Mouse (Mus musculus) layer of hippocampus, postnatal 36 days (tissue): ENCODE data around the gene Baz2b. TPM values are rescaled to one million over a fixed set of nuclear protein-coding genes. Genes with fewer than 3 reads are reported as not detected.
A peak's percentile ranks its signal among the peaks of the same experiment; 100 is the strongest.

Source experiments
- DNase-seq, 2 experiments: peaks; one replicate each; pipeline ENCODE4 v3.0.0; 2022
- total RNA-seq, 2 experiments: library from RNA; stranded (reverse); gene quantifications; 2 replicates each; pipeline ENCODE4 v1.2.3; 2021

Baz2b gene
- total RNA-seq, 2 experiments from 2014 or later = 52.3 to 66.6 TPM

DNA sequence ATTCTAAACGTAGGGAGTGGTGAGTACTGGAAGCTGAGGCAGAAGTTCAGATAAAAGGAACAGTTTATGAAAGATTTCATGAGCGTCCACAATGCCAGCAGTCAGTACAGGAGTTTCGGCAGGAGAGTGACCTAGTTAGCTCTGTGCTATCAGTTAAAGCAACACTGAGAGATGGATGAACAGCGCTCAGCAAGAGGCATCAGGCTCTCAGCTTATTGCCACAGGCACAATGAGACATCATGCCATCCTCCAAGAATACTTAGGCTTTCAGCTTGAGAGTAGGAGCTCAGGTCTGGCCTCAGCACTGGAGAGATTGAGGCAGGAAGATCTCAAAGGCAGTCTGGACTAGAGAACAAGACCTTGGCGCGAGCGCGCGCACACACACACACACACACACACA is 160.3 kb downstream of the Baz2b start:
- no peak for DNase-seq

DNA sequence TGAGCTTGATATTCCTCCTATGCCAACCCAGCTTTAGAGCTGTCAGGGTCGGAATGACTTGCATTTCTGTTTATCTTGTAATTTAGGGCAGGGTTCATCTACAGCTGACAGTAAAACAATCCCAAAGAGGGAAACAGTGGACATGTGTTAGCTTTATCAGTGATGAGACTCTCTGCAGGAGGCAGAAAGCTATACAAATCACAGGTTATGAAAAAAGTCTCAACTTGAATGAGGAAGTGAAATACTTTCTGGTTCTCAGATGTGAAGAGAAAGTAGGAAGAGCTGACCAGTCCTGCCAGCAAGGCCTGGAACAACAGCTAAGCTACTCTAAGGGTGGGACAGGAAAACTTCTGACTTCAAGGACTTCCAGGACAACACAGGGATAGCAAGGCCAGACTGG is 163.6 kb downstream of the Baz2b start:
- no peak for DNase-seq

DNA sequence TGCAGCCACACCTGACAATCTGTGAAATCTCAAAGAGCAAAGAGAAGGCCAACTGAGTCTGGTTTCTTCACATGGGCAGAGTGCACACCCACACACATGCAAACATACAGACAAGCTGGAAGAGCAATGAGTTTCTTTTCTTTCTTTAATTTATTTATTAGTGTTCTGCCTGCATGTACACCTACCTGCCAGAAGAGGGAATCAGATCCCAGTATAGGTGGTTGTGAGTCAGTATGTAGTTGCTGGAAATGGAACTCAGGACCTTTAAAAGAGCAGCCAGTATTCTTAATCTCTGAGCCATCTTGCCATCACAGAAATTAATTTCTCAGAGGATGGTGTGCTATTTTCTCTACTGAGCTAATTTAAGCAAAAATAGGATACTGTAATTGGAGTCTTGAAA is 164.7 kb downstream of the Baz2b start:
- DNase-seq = no peak

DNA sequence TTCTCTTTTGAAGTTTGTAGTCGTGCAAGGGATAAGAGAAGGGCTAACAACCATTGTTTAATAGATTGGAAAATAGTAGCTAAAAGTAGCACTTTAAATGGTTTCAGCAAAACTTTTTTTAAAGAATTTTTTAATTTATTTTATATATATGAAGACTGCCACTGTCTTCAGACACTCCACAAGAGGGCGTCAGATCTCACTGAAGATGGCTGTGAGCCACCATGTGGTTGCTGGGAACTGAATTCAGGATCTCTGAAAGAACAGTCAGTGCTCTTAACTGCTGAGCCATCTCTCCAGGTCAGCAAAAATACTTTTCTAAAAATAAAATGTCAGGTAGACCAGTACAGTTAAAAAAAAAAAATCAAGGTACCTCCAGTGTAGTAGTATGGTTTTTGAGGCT is 165.1 kb downstream of the Baz2b start:
- DNase-seq = no peak

DNA sequence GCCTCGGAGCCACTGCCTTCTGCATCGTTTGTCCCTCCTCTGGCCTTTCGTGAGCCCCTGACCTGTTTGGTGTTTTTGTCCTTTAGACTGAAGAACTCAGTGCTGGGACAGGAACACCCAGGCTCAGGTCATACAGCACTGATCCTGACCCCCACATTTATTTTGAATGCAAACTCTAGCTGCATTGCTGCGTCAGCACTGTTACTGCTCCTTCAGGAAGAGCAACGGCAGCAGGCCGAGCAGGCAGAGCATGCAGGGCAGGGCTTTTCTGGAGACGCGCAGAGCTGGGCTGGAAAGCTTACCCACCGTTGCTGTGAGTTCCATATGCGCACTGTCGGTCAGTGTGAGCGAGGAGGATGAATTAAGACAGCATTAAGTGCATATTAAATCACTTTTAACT is 166.9 kb downstream of the Baz2b start:
- no peak for DNase-seq

DNA sequence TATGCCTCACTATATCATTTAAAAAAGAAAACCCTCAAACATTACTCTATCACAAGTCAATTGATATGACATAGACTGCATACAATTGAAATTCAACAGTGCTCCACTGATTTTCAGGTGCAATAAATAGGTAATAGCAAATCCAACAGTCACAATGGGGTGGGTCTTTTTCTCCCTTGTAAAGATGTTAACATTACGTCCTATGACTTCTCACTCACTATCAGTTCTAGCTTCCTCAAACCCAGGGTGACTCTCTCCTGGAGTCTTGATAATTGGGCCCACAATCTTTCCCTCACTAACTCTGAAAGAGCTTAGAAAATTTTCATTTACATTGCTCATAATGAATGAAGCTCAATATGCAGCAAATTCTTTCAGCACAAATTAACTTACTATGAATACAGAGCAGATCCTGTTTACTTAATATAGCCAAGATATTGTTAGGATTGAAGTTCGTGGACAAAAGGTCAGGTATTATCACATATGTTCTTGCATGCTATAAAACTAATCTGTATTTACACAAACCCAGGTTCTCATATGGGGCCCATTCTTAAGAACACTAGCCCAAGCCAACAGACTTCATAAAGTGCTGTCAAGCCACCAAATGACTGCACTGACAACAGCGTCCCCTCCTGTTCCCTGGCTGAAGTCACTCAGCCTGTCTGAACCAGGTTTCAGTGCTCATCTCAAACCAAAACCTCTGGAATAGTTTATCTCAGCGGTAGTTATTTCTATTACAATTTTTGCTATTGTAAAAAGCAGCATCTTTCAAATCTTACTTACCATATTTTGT is 168.0 kb downstream of the Baz2b start:
- DNase-seq = no peak

DNA sequence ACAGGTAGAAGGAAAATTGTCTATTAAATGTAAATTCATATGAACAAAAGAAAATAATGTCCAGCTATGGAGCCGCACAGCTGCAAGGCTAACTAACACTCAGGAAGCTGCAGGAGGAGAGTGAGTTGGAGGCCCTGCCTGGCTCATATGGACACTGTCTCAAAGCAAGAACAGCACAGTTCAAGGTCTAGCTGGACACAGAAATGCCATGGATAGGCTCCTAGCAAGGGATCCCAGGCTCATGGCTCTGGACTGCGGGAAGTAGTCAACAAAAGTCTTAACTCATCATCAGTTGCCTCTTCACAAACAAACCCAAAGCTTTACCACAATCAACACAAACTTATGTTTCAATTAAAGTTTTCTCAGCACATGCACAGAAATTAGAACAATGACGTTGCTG is 169.5 kb downstream of the Baz2b start:
- DNase-seq = no peak

DNA sequence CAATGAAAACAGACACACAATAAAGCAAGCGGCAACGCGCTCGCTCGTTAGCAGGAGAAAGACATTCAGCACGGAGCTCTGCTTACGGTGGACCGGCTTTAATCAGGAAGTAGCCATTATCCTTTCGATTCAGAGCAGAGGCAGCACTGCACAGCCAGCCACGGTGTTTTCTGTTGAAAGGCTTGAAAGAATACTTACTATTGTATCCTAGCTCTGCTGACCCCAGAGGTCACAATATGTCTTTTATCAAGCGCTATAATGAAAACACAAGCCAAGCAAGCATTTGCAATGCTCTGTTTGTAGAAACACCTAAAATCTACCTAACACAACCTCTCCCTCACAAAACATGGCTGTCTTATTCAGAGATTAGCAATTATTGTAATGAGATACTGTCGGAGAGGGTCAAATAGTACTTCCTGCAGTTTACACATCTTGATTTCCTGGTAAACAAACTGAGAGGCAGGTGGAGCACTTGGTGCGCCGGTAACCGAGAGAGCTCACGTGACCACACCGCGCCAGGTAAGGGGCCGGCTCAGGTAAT is 172.6 kb downstream of the Baz2b start:
- peak; percentile 21 to 30 for DNase-seq

DNA sequence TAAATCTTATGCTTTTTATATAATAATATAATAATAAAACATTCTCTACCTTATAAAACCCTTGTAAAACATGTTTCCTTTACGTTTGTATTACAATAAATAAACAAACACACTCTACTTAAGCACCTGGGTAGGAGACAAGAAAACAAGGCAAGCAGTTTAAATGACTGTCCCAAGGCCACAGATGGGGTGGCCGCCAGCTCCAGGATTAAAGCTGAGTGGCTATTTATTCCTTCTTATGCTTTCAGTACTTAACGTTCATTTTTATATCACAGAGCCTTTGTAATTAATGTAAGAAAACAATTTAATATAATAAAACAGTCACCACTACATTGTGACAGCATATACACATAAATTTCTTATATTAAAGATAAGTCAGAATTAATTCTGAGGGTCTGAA is 173.3 kb downstream of the Baz2b start:
- DNase-seq = no peak

DNA sequence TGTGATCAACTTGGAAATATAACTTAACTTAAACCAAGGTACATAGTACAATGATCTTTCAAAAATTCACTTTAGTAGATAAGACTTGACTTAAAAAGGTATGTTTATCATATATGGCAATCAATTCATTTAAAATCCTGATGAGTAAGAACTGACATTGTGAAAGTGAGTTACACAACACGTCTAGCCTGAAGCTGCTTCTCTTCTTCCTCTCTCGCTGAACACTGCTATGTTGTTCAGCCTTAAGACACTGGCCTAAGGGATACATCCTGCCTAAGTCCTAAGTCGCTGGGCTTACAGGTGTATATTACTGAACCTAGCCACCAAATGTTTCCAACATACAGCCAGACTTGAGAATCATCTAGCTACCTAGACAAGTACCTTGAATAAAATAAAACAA is 178.6 kb downstream of the Baz2b start:
- DNase-seq = no peak

DNA sequence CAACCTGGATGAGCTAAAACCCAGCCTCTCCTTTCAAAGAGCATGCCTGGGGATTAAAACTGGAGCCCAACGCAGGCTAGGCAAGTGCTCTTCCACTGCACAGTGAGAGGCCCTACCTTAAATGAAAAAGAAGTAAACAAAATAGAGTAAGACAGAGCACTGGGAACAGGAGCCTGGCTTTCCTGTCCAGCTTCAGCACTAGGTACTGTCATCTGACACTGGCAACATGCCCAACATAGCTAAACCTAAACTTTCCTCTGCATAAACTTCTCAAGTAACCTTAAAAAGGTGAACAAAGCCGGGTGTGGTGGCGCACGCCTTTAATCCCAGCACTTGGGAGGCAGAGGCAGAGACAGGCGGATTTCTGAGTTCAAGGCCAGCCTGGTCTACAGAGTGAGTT is 180.6 kb downstream of the Baz2b start:
- DNase-seq = no peak

DNA sequence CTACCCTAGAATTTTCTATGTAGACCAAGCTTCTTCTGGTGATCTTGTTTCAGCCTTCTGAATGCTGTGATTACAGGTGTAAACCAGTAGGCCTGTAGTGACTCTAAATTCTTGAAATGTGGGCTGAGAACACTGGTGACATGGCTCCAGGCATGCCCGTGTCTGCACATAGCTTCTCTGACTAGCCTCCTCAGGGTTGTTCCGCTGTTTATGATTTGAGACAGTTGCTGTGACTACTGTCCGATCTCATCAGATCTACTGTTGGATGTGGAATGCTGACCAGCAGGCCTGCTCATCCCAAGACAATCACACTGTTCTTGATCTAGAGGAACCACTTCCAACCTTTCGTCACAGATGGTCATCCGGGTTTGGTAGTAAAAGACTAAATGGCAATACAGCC is 182.5 kb downstream of the Baz2b start:
- DNase-seq = no peak

DNA sequence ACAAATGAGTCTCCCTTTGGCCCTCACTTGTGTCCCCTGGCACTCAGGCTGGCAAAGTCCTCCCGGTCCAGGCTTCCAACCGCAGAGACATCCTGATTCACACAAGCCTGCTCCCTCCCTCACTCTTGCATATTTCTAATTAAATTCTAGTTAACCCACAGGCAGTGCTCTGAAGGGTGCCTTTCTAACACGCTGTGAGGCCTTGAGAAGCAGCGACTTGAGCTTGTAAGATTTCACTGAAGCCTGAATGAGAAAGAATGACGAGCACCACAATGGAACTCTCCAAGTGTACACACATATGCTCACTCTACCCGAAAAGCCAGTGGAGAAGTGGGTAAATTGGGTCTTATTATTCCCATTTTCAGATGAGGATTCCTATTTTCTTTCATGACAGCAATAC is 183.1 kb downstream of the Baz2b start:
- DNase-seq = no peak

DNA sequence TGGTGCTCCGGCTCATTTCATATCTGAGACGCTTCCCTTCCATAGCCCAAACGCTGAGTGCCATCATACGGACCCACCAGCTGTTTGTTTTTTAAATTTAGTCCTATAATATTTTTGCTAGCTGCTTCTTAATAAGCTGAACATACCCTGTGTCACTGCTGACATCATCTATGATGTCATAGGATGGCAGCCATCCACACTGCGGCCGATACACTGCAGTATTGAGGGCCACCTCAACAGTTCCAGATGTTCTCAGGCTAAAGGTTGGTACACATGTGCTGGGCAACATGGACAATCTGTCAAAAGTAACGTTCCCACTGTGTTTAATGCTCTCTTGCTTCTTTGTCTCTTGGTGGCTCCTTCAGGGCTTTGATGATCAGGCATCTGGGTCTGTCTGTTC is 185.9 kb downstream of the Baz2b start:
- DNase-seq = no peak

DNA sequence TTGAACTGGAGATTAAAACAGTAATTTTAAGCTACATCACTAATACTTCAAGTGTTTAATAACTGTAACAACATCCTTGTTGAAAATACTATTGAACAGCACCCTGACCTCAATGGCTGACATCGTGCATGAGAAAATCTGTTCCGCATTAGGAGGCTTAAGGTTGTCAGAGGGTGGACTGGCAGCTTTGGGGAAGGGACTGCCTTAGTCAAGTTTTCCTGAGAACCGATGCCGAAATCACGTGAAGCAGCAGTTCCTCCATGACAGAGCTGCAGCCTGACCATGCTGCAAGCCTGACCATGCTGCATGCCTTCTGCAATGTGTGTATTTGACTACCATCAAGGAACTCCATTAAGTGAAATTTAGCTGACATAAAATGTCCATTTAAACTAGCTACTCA is 188.1 kb downstream of the Baz2b start:
- no peak for DNase-seq

DNA sequence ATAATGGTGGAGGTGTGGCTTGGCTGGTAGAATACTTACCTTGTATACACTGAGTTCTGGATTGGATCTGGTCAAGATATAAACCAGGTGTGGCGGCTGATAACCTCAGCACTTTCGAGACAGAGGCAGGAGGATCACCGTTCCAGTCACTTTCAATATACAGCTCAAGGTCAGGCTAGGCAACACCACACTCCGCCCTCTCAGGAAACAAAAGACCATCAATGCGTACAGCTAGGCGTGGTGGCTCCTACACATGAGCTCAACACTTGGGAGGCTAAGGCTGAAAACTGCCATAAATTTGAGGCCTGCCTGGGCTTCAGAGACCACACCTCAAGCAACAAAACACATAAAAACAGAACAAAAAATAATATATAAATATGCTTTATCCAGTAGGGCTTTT is 188.5 kb downstream of the Baz2b start:
- DNase-seq = no peak

DNA sequence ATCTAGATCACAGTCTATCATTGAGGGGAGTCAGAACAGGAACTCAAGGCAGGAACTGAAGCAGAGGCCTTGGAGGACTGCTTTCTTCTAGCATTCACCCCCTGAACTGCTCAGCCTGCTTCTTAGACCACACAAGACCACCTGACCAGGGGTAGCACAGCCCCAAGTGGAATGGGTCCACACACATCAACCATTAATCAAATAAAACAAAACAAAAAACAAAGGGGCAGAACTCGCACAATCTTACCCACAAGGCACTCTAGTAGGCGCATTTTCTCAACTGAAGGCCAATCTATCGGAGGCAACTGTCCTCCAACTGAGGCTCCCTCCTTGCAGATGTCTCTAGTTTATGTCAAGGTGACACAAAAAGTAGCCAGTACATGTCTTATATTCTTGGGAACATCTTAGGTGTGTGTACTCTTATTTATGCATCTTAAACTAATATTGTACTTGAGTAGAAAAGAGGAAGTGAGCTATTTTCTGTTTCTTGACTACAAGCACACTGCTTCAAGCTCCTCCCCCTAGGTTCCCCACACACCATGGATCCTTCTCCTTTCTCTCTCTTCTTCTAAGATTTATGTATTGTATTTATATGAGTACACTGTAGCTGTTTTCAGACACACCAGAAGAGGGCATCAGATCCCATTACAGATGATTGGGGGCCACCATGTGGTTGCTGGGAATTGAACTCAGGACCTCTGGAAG is 189.9 kb downstream of the Baz2b start:
- no peak for DNase-seq

DNA sequence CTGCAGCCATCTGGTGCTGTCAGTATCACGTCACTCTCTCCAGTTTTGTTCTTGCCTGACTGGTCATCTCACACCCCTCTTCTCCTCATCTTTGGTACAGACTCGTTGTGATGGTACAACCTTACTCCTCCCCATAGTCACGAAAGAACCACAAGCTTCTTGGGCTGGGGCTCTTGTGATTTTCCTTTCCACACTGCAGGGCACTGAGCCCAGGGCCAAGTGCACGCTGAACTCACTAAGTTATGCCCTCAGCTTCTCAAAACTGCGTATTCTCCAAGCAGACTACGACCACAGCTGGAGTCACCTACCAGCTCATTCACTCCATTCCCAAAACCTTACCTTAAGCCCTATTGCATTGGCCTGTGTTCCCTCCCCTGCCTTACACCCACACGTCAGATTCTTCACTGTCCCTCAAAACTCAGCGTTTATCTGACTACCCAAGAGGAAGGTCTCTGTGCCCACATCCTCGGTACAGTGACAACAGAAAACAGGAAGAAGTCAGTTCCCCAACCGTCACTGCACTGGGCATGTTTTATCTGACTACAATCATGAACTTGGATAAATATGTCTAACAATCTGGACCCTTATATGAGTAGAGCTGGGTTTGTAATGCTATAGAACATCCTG is 190.7 kb downstream of the Baz2b start:
- DNase-seq = no peak

DNA sequence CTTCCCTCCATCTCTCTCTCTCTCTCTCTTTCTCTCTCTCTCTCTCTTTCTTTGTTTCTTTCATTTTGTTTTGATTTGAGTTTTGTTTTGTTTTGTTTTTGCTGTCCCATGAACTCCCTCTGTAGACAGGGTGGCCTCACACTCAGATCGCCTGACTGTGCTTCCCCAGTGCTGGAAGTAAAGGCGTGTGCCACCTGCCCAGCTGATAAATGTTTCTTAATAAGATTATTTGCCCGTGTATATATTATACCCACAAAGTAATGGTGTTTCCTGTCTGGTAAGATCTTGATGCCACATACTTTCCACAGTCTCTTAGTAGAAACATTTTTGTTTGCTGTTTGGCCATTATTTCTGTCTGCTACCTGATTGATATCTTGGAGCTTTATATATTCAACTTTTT is 198.1 kb downstream of the Baz2b start:
- DNase-seq = no peak

DNA sequence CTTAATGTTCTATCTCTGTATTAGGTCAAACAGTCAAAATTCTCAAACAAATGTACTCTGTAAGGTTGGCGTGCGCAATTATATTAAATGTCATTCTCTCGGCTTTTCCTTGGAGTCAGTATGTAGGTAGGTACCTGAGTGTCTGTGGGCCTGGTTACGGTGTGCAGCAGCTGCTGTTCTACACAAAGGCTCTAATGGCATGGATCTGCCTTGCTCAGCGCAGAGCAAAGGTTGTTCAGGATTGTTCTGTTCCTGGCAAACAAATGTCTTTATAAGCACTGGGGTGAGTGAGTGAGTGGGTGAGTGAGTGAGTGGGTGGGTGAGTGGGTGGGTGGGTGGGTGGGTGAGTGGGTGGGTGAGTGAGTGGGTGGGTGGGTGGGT is 206.0 kb downstream of the Baz2b start:
- DNase-seq = no peak

DNA sequence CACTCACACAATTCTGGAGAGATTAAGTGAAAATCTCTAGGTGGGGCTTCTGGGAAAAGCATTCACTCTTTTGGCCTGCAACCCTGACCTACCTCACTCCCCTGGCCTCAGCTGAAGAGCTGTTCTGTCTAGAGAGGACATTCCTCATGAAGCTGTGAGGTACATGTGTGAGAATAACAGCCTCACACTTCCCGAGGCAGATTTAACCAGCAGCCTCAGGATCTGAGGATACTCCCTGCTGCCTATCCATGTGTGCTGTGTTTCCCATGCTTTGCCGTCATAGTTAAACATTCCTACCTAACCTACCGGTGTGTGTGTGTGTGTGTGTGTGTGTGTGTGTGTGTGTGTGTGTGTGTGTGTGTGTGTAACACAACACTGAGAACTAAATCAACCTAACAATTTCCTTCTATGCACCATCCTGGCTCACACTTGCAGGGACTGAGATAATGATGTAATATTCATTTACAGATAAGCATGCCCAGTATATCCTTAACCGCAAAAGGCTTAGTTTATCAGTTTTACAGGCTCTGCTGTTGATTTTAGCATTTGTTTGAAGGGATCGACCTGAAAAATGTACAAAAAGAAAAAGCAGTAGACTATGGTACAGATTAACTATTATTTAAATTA is 206.5 kb downstream of the Baz2b start:
- no peak for DNase-seq

DNA sequence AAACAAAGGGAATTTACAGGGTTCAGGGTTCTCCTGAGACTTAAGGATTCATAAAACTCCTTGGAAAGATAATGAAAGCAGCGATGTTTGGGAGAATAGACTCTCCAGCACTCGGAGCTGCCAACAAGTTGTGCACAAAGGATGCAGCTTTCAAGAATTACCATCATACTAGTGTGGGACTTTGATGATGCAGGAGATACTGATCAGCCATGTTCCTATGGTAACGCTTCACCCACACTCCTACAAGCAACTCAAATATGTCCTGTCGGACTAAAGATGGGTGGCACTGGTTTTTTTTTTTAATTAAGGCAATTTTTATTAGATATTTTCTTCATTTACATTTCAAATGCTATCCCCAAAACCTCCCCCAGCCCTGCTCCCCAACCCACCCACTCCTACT is 209.4 kb downstream of the Baz2b start:
- DNase-seq = no peak
